Mouse (Mus musculus) spleen, adult 2 months (tissue): ENCODE measurements around the gene Etnk2.

ENCODE experiments used
- CTCF ChIP-seq: fragments of 200-500 bp; IDR thresholded peaks from 2 replicates; pipeline ENCODE4 v1.5.1; 2011; ENCODE audit warnings: mild to moderate bottlenecking, inconsistent platforms; ENCODE audit not compliant: insufficient read depth, insufficient read length, insufficient replicate concordance; ENCODE audit errors: extremely low read depth
- POLR2A ChIP-seq: fragments of 200-500 bp; IDR thresholded peaks from 2 replicates; pipeline ENCODE4 v1.6.1; 2011; ENCODE audit warnings: low read depth, low read length, inconsistent platforms

DNA sequence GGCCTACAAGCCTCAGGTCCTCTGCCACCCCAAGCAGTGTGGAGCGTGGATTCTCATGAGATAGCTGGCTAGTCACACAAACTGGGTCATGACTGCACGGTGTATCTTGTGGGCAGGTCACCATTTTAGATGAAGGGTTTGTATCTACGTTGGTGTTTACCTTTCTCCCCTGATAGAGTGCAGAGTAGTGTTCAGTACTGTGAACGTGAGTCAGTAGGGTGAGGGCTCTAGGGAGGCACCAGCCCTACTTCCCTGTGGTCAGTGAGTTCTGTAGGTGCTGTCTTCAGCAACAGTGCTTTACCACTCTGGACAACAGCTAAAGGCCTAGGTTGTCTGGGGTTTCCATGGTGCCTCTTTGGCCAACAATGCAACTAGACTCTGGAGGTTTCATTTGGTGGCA, 40.6 kb downstream of the Etnk2 start:
- no peak for TF ChIP-seq POLR2A
- no peak for TF ChIP-seq CTCF
